Mouse (Mus musculus): ENCODE measurements around the gene Ccdc116. TPM values are rescaled to one million over a fixed set of nuclear protein-coding genes. Genes with fewer than 3 reads are reported as not detected.

Ccdc116 gene
- total RNA-seq, 2 experiments from 2014 or later: 1.5 to 1.7 TPM

- no peak for DNase-seq
These were observed 19.7 kb downstream of the Ccdc116 start for GRCm38 (mm10) chr16:17127292-17127691.

- peak; percentile 44 to 47 for DNase-seq
These were observed 22.0 kb downstream of the Ccdc116 start, which contains the start of gene 2610318N02Rik for GRCm38 (mm10) chr16:17124871-17125520. 2610318N02Rik (minus strand) TSS chr16:17125167.

GRCm38 (mm10) chr16:17124119-17124870 lies 22.7 kb downstream of the Ccdc116 start:
- DNase-seq: no peak

GRCm38 (mm10) chr16:17121569-17121968 lies 25.5 kb downstream of the Ccdc116 start:
- DNase-seq: no peak

DNA sequence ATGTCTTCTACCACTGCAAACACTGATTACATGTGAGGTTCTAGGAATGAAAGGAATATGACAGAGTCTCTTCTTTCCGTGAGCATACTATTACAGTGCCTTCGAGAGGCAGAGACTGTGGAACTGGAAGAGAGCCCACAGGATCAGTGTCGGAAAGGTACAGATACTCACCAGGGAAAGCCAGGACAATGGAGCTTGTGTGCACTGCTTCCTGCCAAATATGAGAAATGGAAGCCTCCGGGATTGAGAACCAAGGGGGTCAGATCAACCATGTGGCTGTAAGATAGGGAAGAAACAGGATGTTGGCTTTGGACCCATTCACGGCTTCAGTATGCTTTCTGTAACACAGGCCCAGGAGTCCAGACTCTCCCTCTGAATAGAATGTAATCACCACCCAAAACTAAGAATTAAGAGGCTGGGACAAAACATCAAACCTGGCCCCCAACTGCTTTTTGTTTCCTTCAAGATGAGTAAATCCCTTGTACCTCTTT lies 29.7 kb downstream of the Ccdc116 start:
- DNase-seq: no peak

- peak; percentile 66 to 69 for DNase-seq
These were observed 36.0 kb downstream of the Ccdc116 start, which contains the start of gene Ppil2 for GRCm38 (mm10) chr16:17110771-17111743. Ppil2 (minus strand) TSS chr16:17111257.

GRCm38 (mm10) chr16:17104600-17104999 lies 42.4 kb downstream of the Ccdc116 start:
- DNase-seq: no peak

- no peak for DNase-seq
These were observed 44.3 kb downstream of the Ccdc116 start for GRCm38 (mm10) chr16:17102630-17103220.

- no peak for DNase-seq
These were observed 50.1 kb downstream of the Ccdc116 start for GRCm38 (mm10) chr16:17096938-17097337.

Small RNAs within 50 kb of the gene (microRNA-seq; reads per million reads assigned to microRNA genes)
- 52.5 to 63.9 reads per million in 2 experiments for gene Mir130b
- gene Mir301b: 2.5 to 3.9 reads per million in 2 experiments

Other genes with a start within 250 kb of the Ccdc116 start
- gene Mapk1, start 163.8 kb downstream of the Ccdc116 start, total RNA-seq (2021): 100 to 1,000 TPM; 522 to 529 TPM
- 10 to 100 TPM; 35.4 to 38.5 TPM for gene Ypel1, start 77.5 kb downstream of the Ccdc116 start, total RNA-seq (2021)
- 100 to 1,000 TPM in 1 of 2 experiments, 10 to 100 TPM in 1; 84.9 to 102 TPM for gene Ppil2, start 36.0 kb downstream of the Ccdc116 start, total RNA-seq (2021)
- gene 2610318N02Rik, start 22.1 kb downstream of the Ccdc116 start, total RNA-seq (2021): 1 to 10 TPM in 1 of 2 experiments, under 1 TPM in 1; 0.94 to 1.4 TPM
- gene Sdf2l1, start 14.8 kb downstream of the Ccdc116 start, total RNA-seq (2021): 10 to 100 TPM; 36.6 to 52.7 TPM
- gene Ydjc, start 2.6 kb downstream of the Ccdc116 start, total RNA-seq (2021): 10 to 100 TPM; 27.2 to 29.3 TPM
- 100 to 1,000 TPM; 157 to 159 TPM for gene Ube2l3, start 55.4 kb upstream of the Ccdc116 start, total RNA-seq (2021)
- gene Rimbp3, start 61.4 kb upstream of the Ccdc116 start, total RNA-seq (2021): 1 to 10 TPM; 3.0 to 3.5 TPM
- 1 to 10 TPM; 4.5 to 5.9 TPM for gene Hic2, start 86.3 kb upstream of the Ccdc116 start, total RNA-seq (2021)
- 100 to 1,000 TPM in 1 of 2 experiments, 10 to 100 TPM in 1; 91.2 to 112 TPM for gene Tmem191c, start 128.8 kb upstream of the Ccdc116 start, total RNA-seq (2021)
- gene Serpind1, start 184.1 kb upstream of the Ccdc116 start, total RNA-seq (2021): 1 to 10 TPM in 1 of 2 experiments, under 1 TPM in 1; 0.97 to 1.1 TPM

All from layer of hippocampus, postnatal 36 days (tissue).